Mouse (Mus musculus): ENCODE results near the gene Hadhb.
A peak's percentile ranks its signal among the peaks of the same experiment; 100 is the strongest.
"Not testable (repeated sequence)": the region's sequence is repeated elsewhere in the genome, so short reads cannot be mapped to it uniquely, and the experiment has no call there.

Gene Hadhb

DNA sequence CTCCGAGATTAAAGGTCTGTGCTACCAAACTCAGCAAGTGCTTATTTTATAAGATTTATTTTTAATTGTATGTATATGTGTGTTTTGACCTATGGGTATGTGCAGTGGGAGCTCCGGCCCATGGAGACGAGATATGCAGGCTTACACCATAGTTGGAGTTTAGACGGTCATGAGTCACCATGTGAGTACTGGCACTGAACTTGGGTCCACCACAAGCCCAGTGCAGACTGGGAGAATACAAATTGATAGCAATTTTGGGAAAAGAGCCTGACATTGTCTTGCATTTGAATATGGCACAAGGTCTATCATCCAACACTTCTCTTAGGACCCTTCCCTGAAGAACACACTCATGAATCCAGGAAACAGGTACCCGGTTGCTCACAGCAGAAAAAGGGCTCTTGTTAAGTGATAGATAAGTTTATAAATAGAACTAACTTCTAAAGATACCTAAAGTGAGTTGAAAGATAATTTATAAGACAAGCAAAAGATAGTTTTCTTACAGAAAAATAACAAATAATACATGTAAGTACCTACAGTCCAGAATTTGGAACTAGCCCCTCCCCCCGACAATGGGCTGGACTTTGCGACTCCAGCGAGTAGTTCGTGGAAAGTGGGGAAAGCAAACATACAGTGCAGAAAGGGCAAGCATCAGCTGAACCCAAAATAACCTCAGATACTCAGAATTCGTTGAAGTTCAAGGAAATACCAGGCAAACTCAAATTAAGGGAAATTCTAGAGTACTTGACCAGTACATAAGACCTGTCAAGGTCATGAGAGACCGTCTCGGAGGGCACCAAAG is 32.8 kb downstream of the Hadhb start:
- no peak for DNase-seq

DNA sequence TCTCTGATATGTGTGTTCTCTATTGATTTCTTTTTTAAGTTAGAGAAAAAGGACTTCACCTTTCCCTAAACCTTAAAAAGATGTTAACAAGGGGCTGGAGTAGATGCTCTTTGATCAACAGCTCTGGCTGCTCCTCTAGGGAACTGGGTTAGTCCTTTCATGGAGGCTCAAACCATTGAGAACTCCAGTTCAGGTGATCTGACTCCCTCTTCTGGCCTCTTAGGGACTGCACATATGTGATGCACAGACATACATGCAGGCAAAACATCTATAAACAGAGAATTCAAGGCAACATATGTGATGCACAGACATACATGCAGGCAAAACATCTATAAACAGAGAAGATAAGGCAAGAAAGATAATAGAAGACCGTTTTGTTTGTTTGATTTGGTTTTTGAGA is 37.4 kb downstream of the Hadhb start:
- DNase-seq, result no peak

DNA sequence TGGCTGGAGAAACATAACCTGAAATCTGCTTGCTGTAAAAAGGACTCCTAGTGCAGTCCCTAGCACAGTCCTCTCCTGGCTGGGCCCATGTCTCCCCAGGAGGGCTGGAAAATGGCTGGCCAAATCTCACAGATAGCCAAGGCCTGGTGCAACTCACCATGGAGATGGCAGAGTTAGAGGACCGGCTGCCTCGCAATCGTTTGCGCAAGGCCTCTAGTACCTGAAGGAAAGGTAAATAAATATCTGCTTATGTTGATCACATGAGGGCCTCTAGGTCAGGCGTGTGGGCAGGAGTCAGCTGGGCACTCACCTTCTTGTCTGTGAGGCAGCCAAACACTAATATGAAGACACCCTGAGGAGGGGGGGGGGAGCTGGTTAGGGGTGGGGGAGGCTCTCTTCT is 40.3 kb downstream of the Hadhb start:
- DNase-seq, result no peak

DNA sequence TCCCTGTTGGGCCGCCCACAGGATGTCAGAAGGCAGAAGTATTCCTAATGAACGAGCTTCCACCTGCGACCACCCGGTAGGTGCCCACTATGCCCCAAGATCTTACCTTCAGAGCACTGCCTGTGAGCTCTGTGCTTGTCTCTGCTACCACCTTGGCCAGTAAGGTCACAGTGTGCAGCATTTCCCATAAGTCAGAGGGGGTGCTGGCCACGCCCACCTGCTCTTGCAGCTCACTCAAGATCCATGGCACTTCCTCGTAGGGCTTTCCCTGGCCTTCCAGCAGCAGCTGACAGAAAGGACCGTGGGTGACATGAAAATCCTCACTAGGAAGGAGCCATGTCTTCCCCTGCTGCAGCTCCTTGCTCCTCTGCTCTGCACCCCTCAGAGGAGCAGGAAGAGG is 43.2 kb downstream of the Hadhb start:
- no peak for DNase-seq

DNA sequence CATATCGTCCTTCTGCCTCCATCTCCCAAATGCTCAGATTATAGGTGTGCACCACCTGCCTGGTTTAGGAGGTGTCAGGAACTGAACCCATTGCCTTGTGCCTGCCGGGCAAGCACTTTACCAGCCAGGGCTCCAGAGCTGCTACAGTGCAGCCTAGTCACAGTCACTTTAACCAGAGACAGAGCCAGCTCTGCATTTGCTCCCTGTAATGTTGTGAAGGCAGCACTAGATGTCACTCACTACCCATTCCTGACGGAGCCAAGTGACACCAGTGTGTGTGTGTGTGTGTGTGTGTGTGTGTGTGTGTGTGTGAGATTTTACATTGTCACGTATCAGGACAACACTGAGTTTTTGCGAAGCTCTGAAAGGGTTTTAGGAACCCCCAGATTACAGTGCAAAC is 46.5 kb downstream of the Hadhb start:
- DNase-seq, result peak; percentile 8

DNA sequence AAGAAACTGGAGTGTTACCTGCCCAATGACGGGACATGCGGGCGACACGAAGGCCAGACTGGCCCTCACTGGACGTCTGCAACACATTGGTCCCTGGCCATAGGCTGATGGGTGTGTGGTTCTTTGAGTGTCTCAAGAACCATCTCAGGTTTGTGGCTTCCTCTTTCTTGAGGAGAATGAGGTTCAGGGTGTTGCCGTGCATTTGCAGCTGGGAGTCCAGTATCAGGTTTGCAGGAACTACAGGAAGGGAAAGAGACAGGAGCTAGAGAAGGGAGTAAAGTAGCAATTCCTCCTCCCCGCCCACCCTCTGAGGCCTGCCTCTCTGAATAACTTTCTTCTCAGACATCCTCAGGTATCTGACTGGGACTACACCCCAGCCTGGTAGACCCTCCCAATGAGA is 47.2 kb downstream of the Hadhb start:
- DNase-seq, result no peak

DNA sequence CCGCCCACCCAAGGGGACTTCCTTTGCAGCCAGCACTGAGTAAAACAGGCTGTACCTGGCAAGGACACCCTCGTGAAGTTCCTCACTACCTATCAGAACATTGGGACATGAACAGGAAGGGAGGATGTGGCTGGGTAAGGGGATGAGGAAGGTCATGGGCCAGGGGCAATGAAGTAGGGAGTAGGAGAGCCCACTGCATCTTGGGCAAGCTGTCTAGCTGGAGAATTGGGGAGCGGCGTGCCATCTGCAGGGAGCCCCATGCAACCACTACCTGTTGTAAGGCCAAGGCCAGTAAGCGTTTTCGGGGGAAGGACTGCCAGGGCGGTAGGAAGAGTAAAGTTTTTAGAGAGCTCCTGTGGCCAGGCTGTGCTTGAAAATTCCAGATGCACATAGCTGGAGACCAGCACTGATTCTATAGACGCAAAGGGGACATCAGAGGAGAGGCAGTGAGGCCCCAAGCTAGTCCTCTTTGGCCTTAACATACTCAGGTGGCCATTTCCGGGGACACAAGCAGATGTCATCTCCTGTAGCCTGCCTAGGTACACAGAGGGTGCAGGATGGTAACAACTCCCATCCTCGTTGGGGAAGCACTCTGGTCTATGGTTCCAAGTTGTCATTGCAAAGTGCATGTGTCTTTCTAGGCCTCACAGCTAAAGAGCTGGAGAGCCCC is 48.3 kb downstream of the Hadhb start:
- no peak for DNase-seq

DNA sequence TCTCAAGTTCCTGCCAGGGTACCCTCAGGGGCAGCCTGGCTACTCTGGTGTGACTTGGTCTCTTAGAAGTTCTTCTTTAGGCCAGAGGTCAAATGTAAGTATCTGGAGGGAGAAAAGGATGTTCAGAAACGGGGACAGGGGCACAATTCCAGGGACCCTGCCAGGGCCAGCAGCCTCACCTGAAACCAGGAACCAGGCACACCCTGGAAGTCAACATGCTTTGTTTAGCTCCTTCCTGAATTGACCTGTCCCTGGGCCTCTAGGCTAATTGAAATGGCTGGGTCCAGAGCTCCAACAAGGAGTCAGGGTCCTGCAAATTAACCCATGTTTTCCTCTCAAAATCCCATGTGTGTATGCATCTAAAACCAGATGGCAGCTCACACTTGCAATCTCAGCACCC is 49.4 kb downstream of the Hadhb start:
- no peak for DNase-seq

DNA sequence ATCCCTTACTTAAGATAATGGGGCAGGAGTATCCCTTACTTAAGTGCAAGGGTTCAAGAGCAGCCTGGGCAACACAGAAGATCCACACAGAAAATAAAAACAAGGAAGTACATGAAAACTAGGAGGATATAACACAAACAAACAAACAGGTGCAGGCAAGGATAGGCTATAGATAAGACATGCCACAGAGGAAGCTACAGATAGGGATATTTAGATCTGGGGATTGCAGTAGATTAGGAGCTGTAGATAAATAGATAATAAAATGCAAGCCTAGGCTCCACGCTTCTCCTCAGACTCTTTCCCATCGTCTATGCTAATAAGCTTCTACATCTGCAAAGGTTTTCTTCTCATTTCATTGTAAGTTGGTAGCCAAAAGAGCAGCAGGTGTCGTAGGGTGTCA is 50.0 kb downstream of the Hadhb start:
- no peak for DNase-seq

DNA sequence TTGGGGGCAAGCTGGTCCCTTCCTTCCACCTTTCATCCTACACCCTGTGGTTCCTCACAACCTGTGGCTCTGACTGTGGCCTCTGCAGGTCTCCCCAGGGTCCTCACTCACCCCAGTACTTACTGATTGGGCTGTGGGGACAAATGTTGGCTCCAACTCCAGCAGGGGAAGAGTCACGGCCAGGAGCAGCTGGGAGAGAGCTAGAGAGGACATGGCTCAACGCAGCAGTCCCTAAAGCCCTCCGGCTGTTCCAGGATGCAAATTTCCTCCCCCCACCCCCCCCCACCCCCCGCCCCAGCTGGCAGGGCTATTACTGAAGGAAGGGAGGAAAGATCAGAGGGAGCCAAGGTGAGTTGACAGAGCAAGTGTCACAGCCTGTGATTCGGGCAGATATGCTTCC is 50.4 kb downstream of the Hadhb start, which contains the start of gene Adgrf3:
Adgrf3 (minus strand) TSS at position 230 of the 400 bp plus-strand sequence.
- DNase-seq, result no peak

DNA sequence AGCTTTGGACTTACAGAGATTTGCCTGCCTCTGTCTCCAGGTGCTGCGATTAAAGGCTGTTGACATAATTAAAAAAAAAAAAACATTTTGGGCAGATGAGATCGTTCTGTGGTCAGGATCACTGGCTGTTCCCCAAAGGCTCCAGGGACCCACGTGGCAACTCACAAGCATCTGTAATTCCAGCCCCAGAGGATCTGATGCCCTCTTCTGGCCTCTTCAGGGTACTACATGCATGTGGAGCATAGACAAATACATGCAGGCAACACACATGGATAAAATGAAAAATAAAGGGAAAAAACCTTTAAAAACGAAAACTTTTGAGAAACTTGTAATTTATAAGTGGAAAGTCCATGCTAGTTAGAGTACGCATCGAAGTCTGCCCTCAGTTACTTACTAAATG is 52.2 kb downstream of the Hadhb start:
- DNase-seq, result no peak

DNA sequence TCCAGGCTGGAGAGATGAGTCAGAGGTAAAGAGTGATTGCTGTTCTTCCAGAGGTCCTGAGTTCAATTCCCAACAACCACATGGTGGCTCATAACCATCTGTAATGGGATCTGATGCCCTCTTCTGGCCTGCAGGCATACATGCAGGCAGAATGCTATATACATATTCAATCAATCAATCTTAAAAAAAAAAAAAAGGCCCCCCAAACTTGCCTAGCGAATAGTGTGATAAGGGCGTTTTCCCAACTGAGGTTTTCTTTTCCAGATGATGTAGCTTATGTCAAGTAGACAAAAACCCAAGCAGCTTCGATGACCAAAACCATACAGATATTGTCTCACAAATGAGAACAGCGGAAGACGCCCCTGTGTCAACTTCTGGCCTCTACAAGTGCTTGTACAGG is 55.7 kb downstream of the Hadhb start:
- not testable (repeated sequence) for DNase-seq

DNA sequence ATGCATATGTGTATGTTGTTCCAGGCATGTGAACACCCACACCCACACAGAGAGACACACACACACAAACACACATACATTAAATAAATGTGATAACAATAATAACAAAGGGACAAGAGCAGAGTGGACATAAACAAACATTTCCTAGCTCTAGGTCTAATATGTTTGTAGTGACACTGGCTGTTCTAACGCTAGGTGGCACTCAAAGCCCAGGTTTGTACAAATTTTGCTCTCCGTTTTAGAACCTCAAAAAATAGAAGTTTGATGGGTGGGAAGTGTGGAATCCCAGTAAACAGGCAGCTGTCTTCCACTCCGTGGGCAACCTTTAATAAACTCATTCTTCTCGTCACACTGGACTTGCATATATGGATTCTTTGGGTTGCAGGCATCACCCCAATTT is 59.8 kb downstream of the Hadhb start:
- DNase-seq, result peak; percentile 39

DNA sequence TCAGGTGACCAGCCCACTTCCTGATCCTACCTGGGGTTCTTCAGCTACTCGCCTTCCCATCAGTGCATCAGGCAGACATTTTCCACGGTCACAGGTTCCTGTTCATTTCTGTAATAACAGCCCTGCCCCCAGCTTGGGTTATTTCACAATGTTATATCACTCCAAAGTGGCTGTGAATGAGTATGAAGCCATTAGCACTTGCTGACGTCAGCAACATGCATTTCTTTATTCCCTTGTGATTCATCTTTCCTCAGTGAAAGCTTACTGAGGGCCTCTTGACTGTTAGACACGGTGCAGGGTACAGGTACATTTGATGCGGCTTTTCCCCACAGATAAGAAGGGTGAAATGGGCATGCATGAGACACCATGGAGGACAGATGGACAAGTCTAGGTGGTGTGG is 60.9 kb downstream of the Hadhb start:
- DNase-seq, result no peak

DNA sequence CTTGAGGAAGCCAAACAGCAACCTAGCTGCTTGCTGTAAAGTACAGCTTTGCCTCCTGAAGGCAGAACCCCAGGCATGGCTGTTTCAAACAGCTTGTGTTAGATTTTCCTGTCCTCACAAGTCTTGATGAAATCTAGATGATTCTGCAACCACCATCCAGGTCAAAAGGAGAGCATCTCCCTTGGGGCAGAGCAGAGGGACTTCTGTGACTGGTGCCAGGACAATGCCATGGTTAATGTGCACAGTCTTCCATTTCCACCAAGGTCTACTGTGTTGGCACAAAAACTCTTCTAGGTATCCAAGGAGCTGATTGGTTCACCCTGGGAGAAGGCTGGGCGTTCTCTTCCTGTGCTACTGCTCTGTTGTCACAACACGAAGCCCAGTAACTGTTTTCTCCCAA is 64.7 kb downstream of the Hadhb start:
- no peak for DNase-seq

DNA sequence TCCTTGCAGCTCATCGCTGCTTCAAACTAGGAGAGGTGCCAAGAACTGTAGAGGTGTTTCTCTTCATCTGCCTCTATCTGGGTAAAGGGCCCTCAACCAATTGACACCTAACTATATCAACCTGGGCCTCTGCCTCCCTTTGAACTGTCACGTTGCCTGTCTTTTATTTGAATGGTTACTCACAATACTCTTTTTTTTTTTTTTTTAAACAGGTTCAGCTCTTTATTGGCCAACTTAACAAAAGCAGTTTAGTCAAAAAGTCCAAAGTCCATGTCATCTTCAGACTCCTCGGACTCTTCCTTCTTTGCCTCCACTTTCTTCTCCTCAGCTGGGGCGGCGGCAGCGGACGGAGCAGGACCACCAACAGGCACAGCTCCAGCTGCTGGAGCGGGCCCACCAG is 65.6 kb downstream of the Hadhb start:
- no peak for DNase-seq

DNA sequence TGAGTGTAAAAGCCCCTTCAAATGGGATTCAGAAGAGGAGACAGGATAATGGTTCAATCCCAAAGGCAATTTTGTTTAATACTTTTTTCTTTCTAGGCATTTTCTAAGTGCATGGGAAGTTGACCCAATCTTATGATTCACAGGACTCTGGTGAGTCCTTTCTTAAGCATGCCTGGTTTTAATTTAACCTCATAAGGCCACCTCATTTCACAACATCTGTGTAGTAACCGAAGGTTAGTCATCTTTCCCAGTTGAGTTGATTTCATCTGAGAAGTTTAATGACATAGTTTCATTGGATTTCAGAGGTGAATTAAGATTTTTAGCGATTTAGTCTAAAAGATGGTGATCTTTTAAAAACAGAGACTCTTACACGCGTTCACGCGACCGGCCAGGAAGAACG is 67.6 kb downstream of the Hadhb start:
- DNase-seq, result no peak

DNA sequence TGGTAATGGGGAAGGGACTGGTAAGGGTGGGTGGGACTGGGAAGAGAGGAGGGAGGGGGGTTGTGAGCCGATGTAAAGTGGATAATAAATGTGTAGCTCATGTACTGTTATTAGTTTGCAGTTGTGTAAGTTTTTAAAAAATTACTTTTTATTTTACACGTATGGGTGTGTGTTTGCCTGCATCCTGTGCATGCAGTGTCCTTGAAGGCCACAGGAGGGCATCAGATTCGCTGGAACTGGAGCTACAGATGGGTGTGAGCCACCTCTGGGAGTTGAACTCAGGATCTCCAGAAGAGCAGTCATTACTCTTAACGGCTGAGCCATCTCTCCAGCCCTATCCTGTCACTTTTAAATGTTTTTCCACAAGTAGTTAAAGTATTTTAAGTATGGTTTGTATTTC is 75.9 kb downstream of the Hadhb start:
- DNase-seq, result peak; percentile 43

DNA sequence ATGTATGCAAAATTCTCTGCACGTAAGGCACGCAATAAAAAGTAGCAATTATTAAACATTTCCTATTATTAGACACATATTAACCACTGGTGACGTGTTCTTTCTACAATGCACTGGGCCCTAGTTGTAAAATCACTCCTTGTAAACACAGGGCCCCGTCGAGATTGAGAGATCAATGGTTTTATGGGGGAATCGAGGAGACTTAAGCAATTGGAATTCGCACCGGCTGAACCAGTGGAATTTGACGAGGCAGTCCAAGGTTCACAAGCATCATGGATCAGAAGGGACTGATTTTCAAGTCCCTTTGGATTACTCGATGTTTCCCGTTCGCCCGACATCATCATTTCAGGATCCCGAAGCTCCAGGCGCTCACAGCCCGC is 76.8 kb downstream of the Hadhb start:
- no peak for DNase-seq

DNA sequence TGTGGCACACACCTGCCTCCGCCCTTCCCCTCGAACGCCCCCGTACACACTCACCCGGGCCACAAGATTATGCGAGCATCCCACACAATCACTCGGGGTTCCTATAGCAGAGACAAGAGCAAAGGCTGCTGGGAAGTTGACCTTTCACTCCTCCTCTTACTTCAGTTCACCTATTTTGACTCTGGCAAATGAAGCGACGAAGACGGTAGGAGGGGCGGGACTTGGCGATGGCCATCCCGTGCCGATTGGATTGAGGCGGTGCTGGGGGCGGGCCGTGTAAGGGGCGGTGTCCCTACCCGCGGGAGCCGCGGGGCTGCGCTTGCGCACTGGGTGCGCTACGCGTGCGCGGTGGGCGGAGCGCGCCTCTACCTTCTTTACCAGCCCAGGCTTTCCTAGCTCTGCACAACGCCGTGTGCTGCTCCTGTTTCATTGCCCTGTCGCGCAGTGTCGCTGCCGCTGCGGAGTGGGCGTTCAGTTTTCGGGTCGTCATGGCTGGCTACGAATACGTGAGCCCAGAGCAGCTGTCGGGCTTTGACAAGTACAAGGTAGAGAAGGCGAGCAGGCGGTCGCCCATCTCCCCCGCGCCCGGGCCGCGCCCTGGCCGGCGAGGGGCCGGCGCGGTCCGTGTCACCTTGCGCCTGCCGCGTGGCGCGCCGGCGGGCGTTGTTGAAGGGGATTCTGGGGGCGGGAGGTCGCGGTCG is 77.4 kb downstream of the Hadhb start, which contains the start of gene Selenoi:
Selenoi (plus strand) TSS at position 311 of the 701 bp plus-strand sequence.
- peak; percentile 100 for DNase-seq

DNA sequence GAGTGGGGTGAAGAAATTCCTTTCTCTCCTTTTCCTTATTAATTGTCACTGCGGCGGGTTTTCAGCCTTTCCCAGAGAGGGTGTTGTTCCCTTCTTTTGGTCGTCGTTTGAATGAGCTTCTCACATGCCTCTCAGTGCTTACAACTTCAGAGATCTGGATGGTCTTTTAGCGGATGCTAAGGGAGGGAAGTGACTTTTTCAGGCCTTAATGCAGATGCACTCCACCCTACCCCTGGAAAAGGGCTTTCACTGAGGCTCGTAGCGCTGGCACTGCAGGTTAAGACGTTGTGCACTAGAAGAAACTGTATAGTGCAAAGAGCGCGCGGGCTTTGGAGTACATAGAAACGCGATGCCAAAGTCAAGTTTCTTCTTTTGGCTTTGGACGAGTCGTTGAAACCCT is 78.0 kb downstream of the Hadhb start:
- DNase-seq, result no peak

DNA sequence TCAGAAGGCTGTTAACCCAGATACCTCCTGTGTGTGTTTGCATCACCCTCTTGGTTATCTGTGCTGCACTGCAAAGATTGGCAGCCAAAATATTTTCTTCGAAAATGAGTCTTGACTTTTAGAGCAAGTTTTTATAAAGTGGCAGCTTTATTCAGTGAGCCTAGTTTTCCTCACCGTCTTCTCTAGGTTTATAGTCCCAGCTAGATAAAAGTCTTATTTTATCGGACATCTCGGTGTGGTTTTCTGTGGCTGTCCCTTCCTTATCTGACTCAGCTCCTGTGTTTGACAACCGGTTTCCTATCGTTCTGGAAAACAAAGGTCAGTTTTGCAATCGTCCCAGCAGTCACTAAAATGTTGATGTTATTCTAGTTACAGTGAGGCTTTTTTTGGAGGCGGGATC is 78.9 kb downstream of the Hadhb start:
- DNase-seq, result no peak
